Mouse (Mus musculus) induced T-regulatory cell, adult 2 months (primary cell): ENCODE measurements around the gene Dgkd.

ENCODE experiments used
- DNase-seq: peaks from one replicate; pipeline ENCODE4 v3.0.0-alpha.2; 2012; ENCODE audit warnings: low read depth

Dgkd gene

DNA sequence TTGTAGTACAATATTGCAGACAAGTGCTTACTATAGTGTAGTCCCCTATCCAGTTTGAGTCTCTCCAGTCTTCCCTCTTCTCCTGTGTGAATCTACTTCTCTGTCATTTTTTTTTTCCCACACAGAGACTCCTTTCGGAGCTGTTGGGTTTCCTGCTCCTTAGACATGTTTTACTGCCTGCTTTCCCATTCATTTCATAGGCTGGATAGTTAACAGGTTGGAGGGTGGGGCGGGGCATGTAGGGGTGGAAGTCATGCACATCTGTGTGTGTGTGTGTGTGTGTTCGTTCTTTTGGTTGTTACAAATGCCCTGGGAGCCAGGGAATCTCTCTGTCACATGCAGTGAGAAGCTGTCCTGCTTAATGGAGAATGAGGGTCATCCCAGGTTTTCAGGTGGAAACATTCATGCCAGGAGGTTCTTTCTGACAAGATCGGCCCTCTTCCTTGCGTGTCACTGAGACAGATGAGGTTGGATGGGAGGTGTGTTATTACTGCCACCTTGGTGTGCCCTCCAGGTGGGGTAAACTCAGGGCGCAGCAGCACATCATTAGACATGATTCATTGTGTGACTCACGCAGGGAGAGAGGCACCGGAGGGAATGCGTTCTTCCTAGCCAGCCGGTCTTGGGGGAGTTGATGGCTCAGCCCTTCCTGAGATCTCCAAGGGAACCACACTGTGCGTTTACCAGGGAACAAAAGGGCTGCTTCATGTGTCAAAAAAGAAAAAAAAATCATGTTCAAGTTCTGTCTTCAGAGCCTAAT is 4.7 kb upstream of the Dgkd start:
- DNase-seq, result no peak

DNA sequence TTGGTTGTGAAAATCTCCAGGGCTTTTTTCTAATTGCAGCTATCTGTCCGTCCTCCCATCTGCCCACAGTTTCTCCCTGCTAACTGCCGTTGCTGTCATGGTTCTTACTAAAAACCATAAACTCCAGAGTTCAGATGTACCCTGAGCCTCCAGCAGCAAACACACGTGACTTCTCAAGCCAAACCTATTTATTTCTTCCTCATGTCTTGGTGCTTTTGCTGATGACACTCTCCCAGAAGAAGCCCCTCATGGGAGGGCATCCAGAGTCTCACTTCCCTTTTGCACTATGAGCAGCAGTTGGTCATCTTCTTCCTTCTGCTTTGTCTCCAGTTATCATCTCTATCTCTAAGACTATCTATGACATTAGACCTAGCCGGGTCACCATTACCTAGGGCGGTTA is 3.8 kb upstream of the Dgkd start:
- DNase-seq, result no peak

DNA sequence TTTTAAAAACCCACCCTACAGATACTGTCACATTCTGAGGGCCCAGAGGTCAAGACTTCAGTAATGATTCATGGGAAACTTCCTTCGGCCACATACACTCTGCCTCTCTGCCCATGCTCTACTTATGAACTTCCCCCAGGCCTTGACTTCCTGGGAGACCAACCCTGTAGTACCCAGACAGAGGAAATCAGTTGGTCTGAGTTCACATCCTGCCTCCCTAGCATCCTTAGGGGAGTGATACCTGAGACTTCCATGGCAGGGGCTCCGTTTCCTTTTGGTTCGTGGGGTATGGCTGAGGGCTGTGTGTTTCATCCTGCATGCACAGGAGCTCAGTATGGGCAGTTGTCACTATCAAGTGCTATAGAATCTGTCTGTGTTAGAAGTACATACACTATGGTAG is 1.7 kb upstream of the Dgkd start:
- DNase-seq, result peak; percentile 57

DNA sequence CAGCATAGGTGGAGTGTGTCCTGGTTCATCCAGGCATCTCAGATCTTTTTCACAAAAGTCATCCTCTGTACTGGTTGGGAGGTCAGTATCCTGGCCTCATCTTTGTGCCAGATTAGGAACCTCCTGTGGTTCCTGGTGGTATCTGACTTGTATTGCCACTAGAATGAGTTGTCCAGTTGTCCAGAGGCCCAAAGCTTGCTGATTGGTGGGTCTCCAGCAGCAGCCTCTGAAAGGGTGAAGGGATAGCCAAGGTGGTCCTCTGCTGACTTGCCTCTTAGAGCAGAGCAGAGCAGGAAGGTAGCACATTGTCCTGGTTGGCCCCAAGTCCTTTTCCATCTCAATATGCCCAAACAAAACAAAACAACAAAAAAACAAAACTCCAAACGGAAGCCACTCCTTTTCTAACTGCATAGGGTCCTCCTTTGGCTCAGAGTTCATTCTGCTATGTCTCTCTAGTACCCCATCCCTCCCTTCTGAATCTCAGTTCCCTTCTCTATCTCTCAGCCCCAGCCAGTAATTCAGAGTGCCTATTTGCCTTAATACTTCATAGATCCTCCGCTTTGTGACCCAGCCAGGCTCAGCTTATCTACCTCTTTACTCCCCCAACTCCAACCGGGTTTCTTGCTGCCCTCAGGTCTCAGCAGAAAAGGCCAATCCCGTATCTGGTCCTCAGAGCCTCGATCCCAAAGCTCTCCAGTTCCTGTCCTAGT is 851 bp upstream of the Dgkd start:
- DNase-seq, result no peak

DNA sequence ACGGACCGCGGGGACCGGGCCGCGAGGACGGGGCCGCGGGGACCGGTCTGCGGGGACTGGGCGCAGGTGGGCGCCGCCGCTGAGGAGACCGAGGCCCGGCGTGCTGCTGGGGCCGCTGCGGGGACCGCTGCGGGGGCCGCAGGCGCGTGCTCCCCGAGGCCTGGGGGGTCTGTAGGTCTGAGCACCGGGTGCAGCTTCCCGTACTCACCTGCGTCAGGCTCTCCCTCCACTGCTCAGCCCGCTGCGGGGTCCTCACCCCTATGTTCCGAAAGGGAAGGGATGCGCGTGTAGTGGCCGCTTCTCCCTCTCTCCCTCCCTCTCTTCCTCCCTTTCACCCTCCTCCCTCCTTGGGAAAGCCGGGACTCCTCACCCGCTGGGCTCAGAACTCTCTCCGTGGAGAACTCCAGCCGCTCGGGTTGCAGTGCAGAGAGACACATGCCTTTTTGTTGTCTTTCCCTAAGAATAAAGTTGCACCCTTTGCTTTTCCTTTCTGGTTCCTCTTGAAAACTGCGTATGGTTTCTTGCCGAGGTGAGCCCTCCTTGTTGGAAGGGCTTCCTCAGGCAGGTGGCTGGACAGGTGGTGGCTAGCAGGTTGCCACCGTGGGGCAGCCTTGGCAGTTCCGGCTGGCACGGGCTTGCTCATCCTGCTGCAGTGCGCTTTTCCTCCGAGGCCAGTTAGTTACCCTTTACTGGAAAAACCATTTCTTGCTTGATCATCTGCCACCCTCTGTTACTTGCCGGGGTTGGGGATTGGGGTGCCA is 694 bp downstream of the Dgkd start:
- peak; percentile 67 for DNase-seq

DNA sequence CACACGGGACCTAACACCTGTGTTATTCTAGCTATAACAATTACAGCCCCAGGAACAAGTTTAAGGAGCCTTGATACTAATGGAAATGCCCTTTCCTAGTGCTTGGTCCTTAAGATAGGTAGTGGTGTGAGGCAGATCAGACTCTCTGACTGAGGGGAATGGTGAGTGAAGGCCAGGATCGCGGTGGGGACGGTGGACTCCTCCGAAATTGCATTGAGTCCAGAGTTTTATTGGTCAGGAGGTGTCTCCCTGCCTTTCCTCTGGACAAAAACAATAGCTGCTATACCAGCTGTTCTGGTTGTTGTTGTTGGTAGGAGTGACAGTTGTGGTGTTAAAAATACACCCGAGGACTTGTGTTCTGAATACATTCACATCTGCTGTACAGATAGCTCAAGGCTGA is 1.3 kb downstream of the Dgkd start:
- no peak for DNase-seq

DNA sequence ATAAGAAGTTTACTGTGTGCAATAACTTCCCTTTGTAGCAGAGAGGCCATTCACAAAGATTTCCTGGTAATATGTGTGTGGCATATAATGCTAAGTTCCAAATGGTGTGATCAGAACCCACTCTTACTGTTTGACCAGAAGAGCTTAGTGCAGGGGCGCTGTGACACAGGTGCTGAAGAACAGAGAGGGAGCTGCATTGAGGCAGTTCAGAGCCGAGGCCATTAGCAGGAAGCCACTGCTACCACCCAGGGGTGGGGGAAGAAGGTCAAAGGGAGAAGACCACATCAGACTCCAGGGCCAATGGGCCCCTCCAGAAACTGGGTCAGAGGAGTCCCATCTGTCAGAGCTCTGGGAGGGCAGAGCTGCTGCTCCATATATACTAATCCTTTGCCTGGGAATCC is 1.8 kb downstream of the Dgkd start:
- DNase-seq, result peak; percentile 62

DNA sequence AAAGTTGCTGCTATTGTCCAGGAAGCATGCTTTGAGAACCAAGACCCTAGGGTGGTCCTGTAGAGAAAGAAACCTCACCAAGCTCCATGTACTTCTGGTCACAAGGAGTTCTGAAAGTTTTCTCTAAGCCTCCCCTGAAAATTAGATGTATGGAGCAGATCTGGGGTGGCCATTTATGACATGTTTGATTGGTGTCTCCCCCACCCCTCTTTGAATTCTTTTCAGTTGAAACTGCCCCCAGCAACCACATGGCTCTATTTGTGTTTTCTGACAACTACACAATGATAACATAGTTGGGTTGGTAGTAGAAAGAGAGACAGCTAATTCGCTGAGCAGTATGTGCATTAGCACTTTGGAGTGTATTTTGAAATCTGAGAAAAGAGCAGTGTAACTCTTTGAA is 2.4 kb downstream of the Dgkd start:
- no peak for DNase-seq

DNA sequence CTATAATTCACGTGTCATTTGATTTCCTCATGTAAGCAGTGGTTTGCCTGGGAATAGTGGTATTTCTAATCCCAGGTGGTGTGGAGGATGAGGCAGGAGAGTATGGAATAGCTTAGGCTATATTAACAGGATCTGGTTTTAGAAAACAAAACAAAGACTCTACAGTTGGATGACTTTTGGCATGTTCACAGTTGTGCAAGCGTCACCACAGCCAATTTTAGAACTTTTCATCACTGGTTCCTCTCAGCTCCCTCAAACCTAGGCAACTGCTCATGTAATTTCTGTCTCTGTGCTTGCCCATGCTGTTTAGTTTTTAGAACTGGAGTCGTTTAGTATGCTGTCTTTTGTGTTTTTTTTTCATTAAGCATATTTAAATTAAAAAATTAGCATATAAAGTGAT is 3.7 kb downstream of the Dgkd start:
- no peak for DNase-seq

DNA sequence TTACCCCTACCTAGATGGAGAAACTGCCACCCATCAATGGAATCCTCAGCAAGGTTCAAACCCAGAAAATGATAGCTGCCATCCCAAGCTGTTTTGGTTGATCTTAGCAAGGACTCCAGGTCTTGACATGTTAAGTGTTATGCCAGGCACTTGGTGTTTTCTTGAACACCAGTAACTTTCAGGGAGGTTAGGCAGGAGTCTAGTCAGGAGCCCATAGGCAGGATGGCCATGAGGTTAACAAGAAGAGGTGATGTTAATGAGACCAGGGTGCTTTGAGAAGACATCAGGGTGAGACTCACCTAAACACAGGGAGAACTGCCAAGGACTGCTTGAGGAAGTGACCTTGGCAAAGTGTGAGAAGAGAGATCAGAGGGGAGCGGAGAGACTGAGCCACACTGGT is 4.9 kb downstream of the Dgkd start:
- DNase-seq, result no peak

DNA sequence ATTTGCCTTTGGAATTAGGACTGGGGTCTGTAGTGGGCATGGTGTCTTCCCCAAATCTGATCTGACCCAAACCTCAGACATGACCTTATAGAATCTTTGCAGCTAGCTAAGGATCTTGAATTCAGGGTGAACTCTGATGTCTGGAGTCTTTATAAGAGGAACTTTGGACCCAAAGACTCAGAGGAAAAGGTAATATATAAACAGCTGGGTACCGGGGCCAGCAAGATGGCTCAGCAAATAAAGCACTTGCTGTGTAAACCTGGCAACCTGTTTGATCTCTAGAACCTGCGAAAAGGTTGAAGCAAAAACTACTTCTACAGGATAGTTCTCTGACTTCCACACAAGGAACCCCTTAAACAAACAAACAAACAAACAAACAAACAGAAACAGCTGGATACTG is 5.4 kb downstream of the Dgkd start:
- DNase-seq, result no peak

DNA sequence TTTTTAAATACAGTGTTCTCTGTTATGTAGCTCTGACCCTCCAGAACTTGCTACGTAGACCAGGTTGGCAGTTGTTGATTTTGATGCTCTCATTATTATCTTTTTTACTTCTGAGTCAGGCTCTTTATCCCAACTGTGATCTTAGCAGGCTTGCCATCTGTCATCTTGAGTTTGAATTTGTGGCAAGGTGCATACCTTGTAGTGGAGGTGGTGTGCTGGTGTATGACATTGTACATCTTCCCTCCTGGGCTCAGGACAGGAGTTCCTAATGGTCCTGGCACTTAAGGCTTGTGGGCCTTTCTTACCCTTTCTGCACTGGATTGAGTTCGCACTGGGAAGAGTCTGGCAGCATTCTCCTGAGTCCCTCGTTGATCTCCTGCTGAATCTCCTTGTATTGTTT is 10.5 kb downstream of the Dgkd start:
- no peak for DNase-seq

DNA sequence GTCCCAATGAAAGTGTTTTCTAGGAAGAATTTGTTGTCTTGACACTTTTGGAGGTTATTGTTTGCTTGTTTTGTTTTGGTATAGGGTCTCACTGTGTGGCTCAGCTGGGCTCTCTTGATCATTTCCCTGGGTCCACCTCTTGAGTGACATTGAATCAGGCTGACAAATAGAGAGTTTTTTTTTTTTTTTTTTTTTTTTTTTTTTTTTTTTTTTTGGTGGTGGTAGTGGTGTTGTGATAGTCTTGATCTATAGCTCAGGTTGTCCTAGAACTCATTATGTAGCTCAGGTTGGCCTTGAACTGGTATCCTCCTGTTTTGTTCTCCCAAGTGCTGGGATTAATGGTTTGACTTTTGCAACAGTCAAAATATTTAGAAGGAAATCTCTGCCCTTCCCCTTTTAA is 11.8 kb downstream of the Dgkd start:
- DNase-seq, result peak; percentile 11

DNA sequence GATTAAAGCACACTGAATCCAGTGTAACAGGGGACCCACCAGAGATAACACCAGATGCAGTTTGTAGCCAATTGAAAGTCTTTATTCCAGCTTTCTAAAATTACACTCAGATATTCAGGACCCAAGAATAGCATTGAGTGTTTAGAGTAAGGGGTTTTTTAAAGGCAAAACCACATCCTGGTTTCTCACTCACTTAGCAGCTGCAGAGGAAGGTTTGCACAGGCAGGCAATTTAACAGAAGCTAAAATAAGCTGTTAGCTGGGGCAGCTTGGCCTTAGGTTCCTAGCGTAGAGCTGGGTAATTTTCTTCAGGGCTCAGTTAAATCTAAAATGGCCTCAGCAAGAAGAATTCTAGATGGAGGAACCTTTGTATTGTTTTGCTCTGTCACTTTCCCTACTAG is 13.6 kb downstream of the Dgkd start:
- peak; percentile 73 for DNase-seq

DNA sequence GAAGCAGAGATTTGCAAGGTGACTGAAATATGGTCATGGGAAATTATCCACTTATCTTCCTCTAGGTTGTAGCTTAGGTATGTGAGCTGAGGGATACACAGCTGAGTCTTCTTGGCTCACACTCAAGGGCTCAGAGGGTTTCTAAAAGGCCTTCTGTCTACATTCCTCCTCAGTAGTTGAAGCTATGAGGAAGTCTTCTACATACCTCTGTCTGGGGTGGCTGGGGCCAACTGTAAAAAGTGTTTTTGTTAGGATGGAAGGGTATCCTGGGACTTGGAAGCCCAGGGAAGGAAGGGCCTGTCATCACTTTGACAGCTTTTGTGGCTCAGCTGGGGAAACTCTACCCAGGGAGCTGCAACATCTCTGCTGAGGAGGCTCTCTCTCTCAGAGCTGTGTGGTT is 18.5 kb downstream of the Dgkd start:
- DNase-seq, result no peak

DNA sequence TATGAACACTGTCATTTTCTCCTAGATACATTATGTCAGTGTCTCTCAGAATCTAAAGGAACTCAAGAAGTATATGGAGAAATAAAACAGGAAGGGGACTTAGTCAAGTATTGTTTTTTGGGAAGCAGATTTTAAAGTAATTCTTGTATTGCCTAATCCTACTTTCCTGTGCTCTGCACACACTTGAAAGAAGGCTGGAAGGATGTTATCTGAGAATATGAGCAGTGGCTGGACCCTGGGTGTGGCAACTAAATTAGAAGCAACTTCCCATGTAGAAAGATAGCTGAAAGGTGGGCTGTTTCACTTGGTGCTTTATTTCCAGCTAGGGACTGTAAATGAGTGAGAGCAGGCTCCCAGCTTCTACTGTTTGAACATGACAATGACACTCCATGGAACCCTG is 20.0 kb downstream of the Dgkd start:
- no peak for DNase-seq

DNA sequence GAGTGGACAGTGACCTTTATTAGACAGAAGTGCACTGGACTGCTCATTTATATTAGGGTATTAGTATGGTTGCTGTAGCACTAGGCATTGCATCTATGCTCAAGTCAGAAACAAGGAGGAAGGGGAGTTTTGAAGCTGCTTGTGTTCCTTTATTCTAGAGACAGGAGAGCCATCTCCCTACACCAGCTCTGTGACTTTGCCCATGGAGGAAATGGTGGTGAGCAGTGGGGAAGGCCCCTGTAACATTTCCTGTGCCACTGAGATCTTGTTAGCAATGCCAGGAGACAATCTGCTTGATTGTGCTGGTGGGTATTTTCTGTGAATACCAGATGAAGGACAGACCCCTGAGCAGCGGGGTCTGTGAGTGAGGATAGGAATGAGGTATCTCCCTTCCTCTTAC is 23.0 kb downstream of the Dgkd start:
- DNase-seq, result peak; percentile 80

DNA sequence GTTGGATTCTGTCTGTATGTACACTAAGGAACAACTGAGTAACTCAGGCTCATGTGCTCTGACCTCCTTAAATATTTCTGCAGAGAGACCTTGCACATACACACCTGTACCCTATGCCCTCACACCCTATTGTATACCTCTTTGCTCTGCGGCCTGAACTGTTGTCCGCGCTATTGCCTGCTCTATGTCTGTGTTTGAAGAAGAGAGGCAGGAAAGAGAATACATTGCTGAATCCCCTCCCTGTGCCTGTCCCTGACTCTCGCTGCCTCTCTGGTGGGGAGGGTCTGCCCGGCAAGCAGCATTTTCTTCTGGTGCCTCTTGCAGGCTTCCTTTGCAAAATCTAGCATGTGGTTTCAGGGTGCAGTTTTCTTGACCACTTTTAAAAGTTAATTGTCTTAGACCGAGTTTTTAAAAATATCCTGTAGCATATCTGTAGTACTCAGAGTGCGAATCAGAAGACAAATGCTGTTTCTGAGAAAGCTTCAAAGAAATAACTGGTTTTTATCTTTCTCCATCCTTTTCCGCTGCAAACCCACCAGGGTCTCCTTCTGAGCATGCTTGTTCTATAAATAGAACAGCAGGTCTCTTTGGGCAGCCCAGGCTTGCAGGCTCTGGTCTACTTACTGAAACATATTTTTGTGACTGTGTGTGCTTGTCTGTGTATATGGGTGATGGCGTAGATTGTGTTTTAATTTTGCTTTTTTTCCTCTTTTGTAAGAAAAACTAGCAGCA is 24.6 kb downstream of the Dgkd start:
- peak; percentile 49 for DNase-seq

DNA sequence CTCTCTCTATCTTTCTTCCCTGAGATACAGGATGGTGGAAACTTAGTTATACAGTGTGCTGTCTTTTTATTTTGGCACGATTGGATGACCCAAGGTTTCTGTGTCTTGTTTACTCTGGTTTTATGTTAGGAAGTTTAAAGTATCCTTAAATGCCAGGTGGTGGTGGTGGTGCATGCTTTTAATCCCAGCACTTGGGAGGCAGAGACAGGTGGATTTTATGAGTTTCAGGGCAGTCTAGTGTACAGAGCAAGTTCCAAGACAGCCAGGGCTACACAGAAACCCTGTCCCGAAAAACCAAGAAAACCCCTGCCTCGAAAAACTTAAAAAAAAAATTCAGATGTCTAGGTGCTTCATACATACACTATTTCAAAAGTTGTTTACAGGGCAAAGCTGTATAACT is 25.9 kb downstream of the Dgkd start:
- DNase-seq, result no peak

DNA sequence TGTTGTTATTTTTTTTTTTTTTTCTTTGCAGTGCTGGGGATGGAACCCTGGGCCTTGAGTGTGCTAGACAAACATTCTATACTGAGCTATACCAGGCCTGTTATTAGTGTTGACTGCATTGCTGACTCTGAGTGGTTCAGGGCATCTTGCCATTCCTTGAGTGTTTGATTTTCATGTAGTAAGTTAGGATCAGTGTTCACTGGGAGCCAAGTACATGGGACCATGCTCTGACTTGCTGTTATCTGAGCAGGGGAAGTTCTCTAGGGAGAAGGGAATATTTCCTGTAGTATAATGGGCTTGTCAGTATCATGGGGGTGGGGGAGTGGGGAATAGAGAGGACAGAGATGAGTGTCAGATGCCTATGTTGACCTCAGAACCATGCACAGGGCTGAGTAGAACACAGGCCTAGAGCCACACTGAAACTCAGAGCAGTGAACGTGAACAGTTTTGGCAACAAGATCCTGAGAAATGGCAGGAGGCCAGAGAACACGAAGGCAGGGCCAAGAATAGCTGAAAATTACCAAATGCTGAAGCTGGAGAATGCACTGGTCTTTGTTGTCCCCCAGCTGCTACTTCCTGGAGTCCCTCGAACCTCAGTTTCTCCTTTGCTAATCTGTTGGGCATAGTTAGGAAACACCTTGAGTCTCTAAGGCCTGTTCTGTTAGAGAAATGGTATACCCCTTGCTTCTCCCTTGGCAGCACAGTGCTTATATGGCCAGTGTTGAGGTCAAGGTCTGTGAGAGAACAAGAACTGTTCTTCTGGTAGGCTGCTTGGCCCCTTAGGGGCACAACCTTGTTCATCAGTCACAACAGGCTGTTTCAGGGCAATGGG is 26.6 kb downstream of the Dgkd start:
- no peak for DNase-seq

DNA sequence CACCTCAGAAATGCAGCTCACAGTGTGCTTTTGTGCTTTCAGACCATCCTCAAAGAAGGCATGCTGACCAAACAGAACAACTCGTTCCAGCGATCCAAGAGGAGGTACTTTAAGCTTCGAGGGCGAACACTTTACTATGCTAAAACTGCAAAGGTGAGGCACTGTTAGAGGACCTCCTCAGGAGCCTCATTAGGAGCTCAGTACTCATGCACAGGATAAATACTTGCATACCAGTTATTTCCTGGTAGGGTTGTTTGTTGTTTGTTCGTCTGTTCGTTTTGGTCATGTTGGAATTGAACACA is 27.2 kb downstream of the Dgkd start:
- DNase-seq, result no peak

DNA sequence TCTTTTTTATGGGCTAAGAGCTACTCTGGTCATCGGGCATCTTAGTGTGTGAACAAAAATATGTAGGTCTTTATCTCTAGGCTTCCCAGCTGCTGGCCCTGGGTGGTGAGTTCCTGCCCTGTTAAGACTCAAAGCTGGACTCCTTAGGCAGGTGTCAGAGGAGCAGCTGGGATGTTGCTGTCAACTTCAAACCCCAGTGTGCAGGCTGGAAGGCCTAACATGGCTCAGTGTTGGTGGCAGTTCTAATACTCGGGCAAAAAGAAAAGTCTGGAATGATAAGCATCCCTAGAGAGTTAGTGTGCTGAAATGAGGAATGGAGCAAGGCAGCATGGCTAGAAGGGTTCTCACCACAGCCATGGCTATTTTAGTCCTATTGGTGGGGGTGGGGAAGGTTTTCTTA is 27.8 kb downstream of the Dgkd start:
- DNase-seq, result no peak
